10 mouse cellular contexts compared by ENCODE assay signal in the genomic region with DNA sequence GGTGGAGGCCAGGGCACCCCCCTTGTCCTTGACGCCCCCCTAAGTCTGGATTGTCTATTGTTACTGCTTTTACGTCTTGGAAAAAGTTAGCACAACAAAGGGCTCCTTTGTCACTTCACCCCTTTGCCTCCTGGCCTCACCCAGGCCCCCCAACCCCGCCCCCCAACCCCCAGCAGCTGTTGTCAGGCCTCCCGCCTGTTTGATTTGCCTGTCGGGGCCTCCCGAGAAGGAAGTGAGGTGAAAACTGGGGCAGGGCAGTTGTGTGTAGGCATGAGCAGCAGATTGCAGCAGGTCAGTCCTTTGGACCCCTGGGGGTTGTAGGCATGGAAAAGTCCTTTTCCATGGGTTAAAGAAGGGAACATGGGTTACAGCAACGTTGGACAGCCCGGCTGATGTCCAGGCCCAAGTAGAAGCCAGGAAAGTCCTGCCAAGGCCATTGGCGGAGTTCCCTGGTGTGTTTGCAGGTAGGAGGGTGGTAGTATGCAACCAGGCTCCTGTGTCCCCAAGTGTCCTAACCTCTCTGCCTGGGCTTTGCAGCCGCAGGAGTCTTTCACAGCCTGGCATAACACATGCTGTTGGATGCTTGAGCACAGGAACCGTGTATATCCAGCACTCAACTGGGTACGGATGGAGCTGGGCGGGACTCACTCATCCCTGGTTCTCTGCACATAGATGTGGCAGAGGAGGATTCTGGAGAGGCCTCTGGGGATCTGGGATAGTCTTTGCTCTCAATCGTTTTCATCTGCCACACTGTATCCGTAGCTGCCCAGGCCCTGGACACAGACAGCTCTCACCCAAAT. TPM values are rescaled to one million over a fixed set of nuclear protein-coding genes. Genes with fewer than 3 reads are reported as not detected.
DNase-seq lines count a peak whose midpoint lies in the region; ATAC-seq and TF ChIP-seq lines count a peak whose summit lies in the region.
"Had no signal": no experiment of that assay in that cellular context is flagged by ENCODE, and none has a peak within 500 bp of the region (broad histone marks: within the 10 kb centered on the region; RNA-seq: fewer than 3 reads in every experiment).

No protein-coding gene starts in this region.

- H3K27ac ChIP-seq in liver, adult 2 months (replicated peaks; ENCODE audit: insufficient read depth, low read depth, low read length), result peak overlapping the region; percentile 90
- peak overlapping the region; percentile 85 for H3K27ac ChIP-seq in embryonic facial prominence, embryonic 14.5 days (replicated peaks; ENCODE audit: low read depth, low read length)
- peak overlapping the region; percentile 70 for H3K27ac ChIP-seq in liver, embryonic 11.5 days (ENCODE audit: low read depth, low read length)
- H3K27ac ChIP-seq in stomach, embryonic 16.5 days (ENCODE audit: low read length), result peak overlapping the region; percentile 98

- WGBS in liver, adult 2 months, result 13% methylated on average over 15 of the region's 15 CpGs
- 20% methylated on average over 15 of the region's 15 CpGs for WGBS in embryonic facial prominence, embryonic 14.5 days
- WGBS in liver, embryonic 11.5 days, result 34% methylated on average over 15 of the region's 15 CpGs
- 27% methylated on average over 15 of the region's 15 CpGs for WGBS in stomach, embryonic 16.5 days

- H3K9ac ChIP-seq in liver, adult 2 months (ENCODE audit: low read depth, low read length), result peak overlapping the region; percentile 38
- peak overlapping the region; percentile 47; the same call in 1 of the 2 replicates for H3K9ac ChIP-seq in embryonic facial prominence, embryonic 14.5 days (ENCODE audit: low read depth, low read length)
- H3K9ac ChIP-seq in liver, embryonic 11.5 days (ENCODE audit: low read depth, low read length), result 0 out of 2 replicates have a peak overlapping the region, but pooled peaks have one; percentile 2
- H3K9ac ChIP-seq in stomach, embryonic 16.5 days (ENCODE audit: low read length), result peak overlapping the region; percentile 88

- peak; percentile 99 for DNase-seq in liver, adult 2 months (ENCODE audit: extremely low read depth, low read depth, low spot score)
- DNase-seq in liver, result no peak
- peak; percentile 60 for DNase-seq in embryonic facial prominence, embryonic 14.5 days (ENCODE audit: low spot score)
- peak; percentile 72 to 73 for DNase-seq in heart, postnatal 36 days
- peak; percentile 33 for DNase-seq in liver, embryonic 11.5 days (ENCODE audit: low spot score)
- DNase-seq in frontal cortex, postnatal 14 days (ENCODE audit: low spot score in 2 of 2), result no peak
- DNase-seq in left cerebral cortex, adult 9 months (ENCODE audit: low spot score in 2 of 2), result no peak

- intact Hi-C loops in heart, postnatal 36 days (cut with DNase I), result no loop called here

- no peaks in the 10 kb centered on the region for H3K9me3 ChIP-seq in embryonic facial prominence, embryonic 14.5 days (ENCODE audit: control insufficient read depth, low read length)
- H3K9me3 ChIP-seq in liver, embryonic 11.5 days (ENCODE audit: control insufficient read depth, low read length), result no peaks in the 10 kb centered on the region
- no peaks in the 10 kb centered on the region for H3K9me3 ChIP-seq in stomach, embryonic 16.5 days (replicated peaks; ENCODE audit: control insufficient read depth, low read length)

- H3K79me2 ChIP-seq in liver, adult 2 months (ENCODE audit: control insufficient read depth, insufficient read depth, low read length), result peaks cover 14% of the 10 kb centered on the region; the same call in 1 of the 2 replicates

- no peaks in the 10 kb centered on the region for H3K27me3 ChIP-seq in liver, adult 2 months (ENCODE audit: control insufficient read depth, insufficient read depth, low read length)
- H3K27me3 ChIP-seq in embryonic facial prominence, embryonic 14.5 days (replicated peaks; ENCODE audit: control insufficient read depth, insufficient read depth, low read length), result no peaks in the 10 kb centered on the region
- peaks cover 47% of the 10 kb centered on the region for H3K27me3 ChIP-seq in liver, embryonic 11.5 days (replicated peaks; ENCODE audit: control insufficient read depth, insufficient read depth, low read length)
- no peaks in the 10 kb centered on the region for H3K27me3 ChIP-seq in stomach, embryonic 16.5 days (ENCODE audit: control insufficient read depth, insufficient read depth, low read length)
- H3K27me3 ChIP-seq: Patski had no signal

- H3K4me3 ChIP-seq in liver, adult 2 months (ENCODE audit: insufficient read depth, low read depth, low read length), result peak overlapping the region; percentile 2
- peak overlapping the region; percentile 59 for H3K4me3 ChIP-seq in embryonic facial prominence, embryonic 14.5 days (ENCODE audit: low read depth, low read length)
- H3K4me3 ChIP-seq in liver, embryonic 11.5 days (ENCODE audit: low read depth, low read length), result no peak overlapping the region; the same call in 1 of the 2 replicates
- peak overlapping the region; percentile 79 for H3K4me3 ChIP-seq in stomach, embryonic 16.5 days (replicated peaks; ENCODE audit: low read length)

- no peak for TF ChIP-seq POLR2A in liver, adult 2 months (IDR thresholded peaks at IDR 0.05; ENCODE audit: extremely low read depth, insufficient read depth, low read length)

- ATAC-seq in embryonic facial prominence, embryonic 14.5 days (ENCODE audit: low read depth), result no peak
- no peak for ATAC-seq in liver, embryonic 11.5 days (replicated peaks; ENCODE audit: low FRiP score)
- ATAC-seq in stomach, embryonic 16.5 days (ENCODE audit: insufficient read depth, low FRiP score), result no peak
- ATAC-seq: Patski had no signal

- peaks cover 46% of the 10 kb centered on the region for H3K4me1 ChIP-seq in liver, adult 2 months (ENCODE audit: control insufficient read depth, insufficient read depth, low read length)
- peaks cover 92% of the 10 kb centered on the region for H3K4me1 ChIP-seq in embryonic facial prominence, embryonic 14.5 days (ENCODE audit: control insufficient read depth, insufficient read depth, low read length)
- H3K4me1 ChIP-seq in liver, embryonic 11.5 days (replicated peaks; ENCODE audit: control insufficient read depth, insufficient read depth, low read length), result peaks cover 89% of the 10 kb centered on the region
- H3K4me1 ChIP-seq in stomach, embryonic 16.5 days (ENCODE audit: control insufficient read depth, insufficient read depth, low read length), result peaks cover 86% of the 10 kb centered on the region

- TF ChIP-seq CTCF in liver, adult 2 months (IDR thresholded peaks at IDR 0.05; ENCODE audit: low read depth, low read length), result no peak

- peak overlapping the region; percentile 93 for H3K4me2 ChIP-seq in embryonic facial prominence, embryonic 14.5 days (ENCODE audit: low read depth, low read length)
- H3K4me2 ChIP-seq in liver, embryonic 11.5 days, result peak overlapping the region; percentile 100
- peak overlapping the region; percentile 100 for H3K4me2 ChIP-seq in stomach, embryonic 16.5 days (ENCODE audit: low read depth, low read length)

- H3K36me3 ChIP-seq in liver, adult 2 months (ENCODE audit: control insufficient read depth, insufficient read depth, low read length), result peaks cover 6% of the 10 kb centered on the region; the same call in 1 of the 2 replicates
- peaks cover 30% of the 10 kb centered on the region for H3K36me3 ChIP-seq in embryonic facial prominence, embryonic 14.5 days (ENCODE audit: control insufficient read depth, insufficient read depth, low read length)
- peaks cover 11% of the 10 kb centered on the region for H3K36me3 ChIP-seq in liver, embryonic 11.5 days (ENCODE audit: control insufficient read depth, insufficient read depth, low read length)
- H3K36me3 ChIP-seq in stomach, embryonic 16.5 days (ENCODE audit: control insufficient read depth, insufficient read depth, low read length), result peaks cover 13% of the 10 kb centered on the region; the same call in 1 of the 2 replicates

RNA-seq across cellular contexts. Expression of a gene that starts 18.0 kb away (rescaled TPM):
- total RNA-seq in liver, adult 2 months (2014; rRNA removed), result not detected in 2 replicates
- polyA plus RNA-seq in liver, adult 2 months (2012; rRNA removed), result 0.11 TPM in 1 of 2 replicates, not detected in the other
- polyA plus RNA-seq in embryonic facial prominence, embryonic 14.5 days (2014; fragmentation: Nextera tagmentation; extraction: Ambion mirVana), result 0.34 and 0.56 TPM in 2 replicates
- total RNA-seq in heart, postnatal 36 days (2021), result under 1 TPM; 0.33 to 0.36 TPM
- 0.21 and 0.22 TPM in 2 replicates for polyA plus RNA-seq in liver, embryonic 11.5 days (2014; fragmentation: Nextera tagmentation; extraction: Ambion mirVana)
- 0.44 TPM in 1 of 2 replicates, not detected in the other for polyA plus RNA-seq in stomach, embryonic 16.5 days (2015; fragmentation: Nextera tagmentation; extraction: Ambion mirVana)
- total RNA-seq: gastrocnemius, adult 8-10 months had no signal

RNA-seq across cellular contexts. Expression of a gene that starts 37.2 kb away (rescaled TPM):
- total RNA-seq in liver, adult 2 months (2014; rRNA removed), result 3.7 and 4.5 TPM in 2 replicates
- polyA plus RNA-seq in liver, adult 2 months (2012; rRNA removed), result 14.1 and 14.6 TPM in 2 replicates
- polyA plus RNA-seq in embryonic facial prominence, embryonic 14.5 days (2014; fragmentation: Nextera tagmentation; extraction: Ambion mirVana), result 46.4 and 50.3 TPM in 2 replicates
- total RNA-seq in heart, postnatal 36 days (2021), result 10 to 100 TPM; 10.5 to 13.6 TPM
- 18.6 and 20.1 TPM in 2 replicates for polyA plus RNA-seq in liver, embryonic 11.5 days (2014; fragmentation: Nextera tagmentation; extraction: Ambion mirVana)
- 28.8 and 30.1 TPM in 2 replicates for polyA plus RNA-seq in stomach, embryonic 16.5 days (2015; fragmentation: Nextera tagmentation; extraction: Ambion mirVana)

RNA-seq across cellular contexts. Expression of a gene that starts 57.2 kb away (rescaled TPM):
- 0.09 and 0.20 TPM in 2 replicates for total RNA-seq in liver, adult 2 months (2014; rRNA removed)
- 0.07 TPM in 1 of 2 replicates, not detected in the other for polyA plus RNA-seq in liver, adult 2 months (2012; rRNA removed)
- polyA plus RNA-seq in embryonic facial prominence, embryonic 14.5 days (2014; fragmentation: Nextera tagmentation; extraction: Ambion mirVana), result 22.7 and 23.0 TPM in 2 replicates
- under 1 TPM; 0.14 to 0.49 TPM for total RNA-seq in heart, postnatal 36 days (2021)
- 96.3 and 114 TPM in 2 replicates for polyA plus RNA-seq in liver, embryonic 11.5 days (2014; fragmentation: Nextera tagmentation; extraction: Ambion mirVana)
- 26.9 and 28.1 TPM in 2 replicates for polyA plus RNA-seq in stomach, embryonic 16.5 days (2015; fragmentation: Nextera tagmentation; extraction: Ambion mirVana)

RNA-seq across cellular contexts. Expression of a gene that starts 59.2 kb away (rescaled TPM):
- 1.8 and 4.2 TPM in 2 replicates for total RNA-seq in liver, adult 2 months (2014; rRNA removed)
- 0.22 and 0.31 TPM in 2 replicates for polyA plus RNA-seq in liver, adult 2 months (2012; rRNA removed)
- 181 and 201 TPM in 2 replicates for polyA plus RNA-seq in embryonic facial prominence, embryonic 14.5 days (2014; fragmentation: Nextera tagmentation; extraction: Ambion mirVana)
- total RNA-seq in heart, postnatal 36 days (2021), result 1 to 10 TPM; 3.9 to 4.6 TPM
- polyA plus RNA-seq in liver, embryonic 11.5 days (2014; fragmentation: Nextera tagmentation; extraction: Ambion mirVana), result 315 and 330 TPM in 2 replicates
- 186 and 188 TPM in 2 replicates for polyA plus RNA-seq in stomach, embryonic 16.5 days (2015; fragmentation: Nextera tagmentation; extraction: Ambion mirVana)

Comparison
In these comparisons a context has a peak if more than half of its experiments do, and no peak if none do; other contexts are left out.
1. DNase-seq: peak in liver, adult 2 months (single experiment), embryonic facial prominence, embryonic 14.5 days (single experiment), heart, postnatal 36 days (2 of 2) and liver, embryonic 11.5 days (single experiment); none in liver (single experiment), frontal cortex, postnatal 14 days (0 of 2) and left cerebral cortex, adult 9 months (0 of 2).
2. RNA of a gene that starts 57.2 kb away (polyA plus RNA-seq): 96.3 to 114 TPM in liver, embryonic 11.5 days, 26.9 to 28.1 TPM in stomach, embryonic 16.5 days and 22.7 to 23.0 TPM in embryonic facial prominence, embryonic 14.5 days; 0.07 TPM in liver, adult 2 months; every median in the first group is over 10 times any median in the second.
3. H3K9ac ChIP-seq: peak in every context shown above with its lines; median percentile 88 in stomach, embryonic 16.5 days; 47 in embryonic facial prominence, embryonic 14.5 days; 38 in liver, adult 2 months; 2 in liver, embryonic 11.5 days.
4. Peak in every context shown above with its lines, with median percentiles within 50 percentile points of each other: H3K27ac ChIP-seq and H3K4me2 ChIP-seq.